Mouse (Mus musculus): Measurements from ENCODE around the gene Tsen15. TPM values are rescaled to one million over a fixed set of nuclear protein-coding genes. Genes with fewer than 3 reads are reported as not detected.
"Not testable (repeated sequence)": the region's sequence is repeated elsewhere in the genome, so short reads cannot be mapped to it uniquely, and the experiment has no call there.

The Tsen15 gene
- polyA plus RNA-seq, 1 experiment from 2014 or later = 42.3 TPM

- 0 out of 2 replicates have a peak, but pooled peaks cover 7% of the 10 kb centered on the region for H3K4me1 ChIP-seq
- 83% methylated on average over 4 of the region's 4 CpGs for WGBS
- no peaks in the 10 kb centered on the region for H3K27me3 ChIP-seq
- no peak for ATAC-seq (ENCODE audit: low FRiP score, low read depth)
- H3K9me3 ChIP-seq = peaks cover 8% of the 10 kb centered on the region; the same call in 1 of the 2 replicates
- H3K9ac ChIP-seq (replicated peaks) = no peak overlapping the region
- H3K4me2 ChIP-seq (replicated peaks) = no peak overlapping the region
- H3K27ac ChIP-seq (replicated peaks) = no peak overlapping the region
- H3K36me3 ChIP-seq = no peaks in the 10 kb centered on the region
- no peak overlapping the region for H3K4me3 ChIP-seq
Observed at GRCm38 (mm10) chr1:152409356-152409755, 22.9 kb upstream of the Tsen15 start.

DNA sequence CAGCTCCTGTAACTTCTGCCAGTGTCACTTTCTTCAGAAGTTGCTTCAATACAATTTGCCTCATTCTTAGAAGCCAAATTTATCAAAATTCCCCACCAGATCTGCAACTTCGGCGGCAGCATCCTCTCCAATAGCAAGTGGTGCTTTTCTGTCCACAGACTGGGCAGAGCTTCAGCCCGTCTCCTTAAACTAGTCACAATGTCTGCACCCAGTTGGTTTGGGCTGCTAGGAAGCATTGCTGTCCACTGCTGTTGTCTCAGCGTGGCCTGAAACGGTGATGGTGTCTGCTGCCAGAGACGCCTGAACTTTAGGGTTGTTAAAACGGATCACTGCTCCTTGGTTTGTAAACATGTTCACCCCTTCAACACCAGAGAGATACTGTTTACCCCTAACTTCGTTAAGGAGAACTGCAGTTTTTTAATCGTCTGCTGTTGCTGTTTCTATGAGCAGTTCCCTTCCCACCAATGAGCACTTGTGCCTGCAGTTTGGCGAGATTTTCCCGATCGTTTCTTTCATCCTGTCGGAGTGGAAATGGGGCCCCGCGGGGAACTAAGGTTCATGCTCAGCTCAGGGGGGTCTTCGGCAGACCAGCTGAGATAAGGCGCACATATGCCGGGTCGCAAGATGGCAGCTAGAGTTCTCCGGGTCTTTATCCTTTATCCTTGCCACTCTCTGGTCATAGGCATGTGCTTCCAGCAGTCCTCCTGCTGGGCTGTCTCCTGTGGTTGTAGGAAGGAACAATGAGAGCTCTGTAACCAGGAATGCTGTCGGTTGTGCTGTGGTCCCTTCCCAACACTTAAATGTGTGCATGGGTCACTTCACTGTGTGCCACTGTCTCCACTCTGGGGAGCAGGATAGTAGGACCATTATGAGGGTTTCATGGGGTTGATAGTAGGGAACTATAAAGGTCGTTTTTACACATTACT is 20.8 kb upstream of the Tsen15 start:
- no peak overlapping the region for H3K27ac ChIP-seq (replicated peaks)
- 0 out of 2 replicates have a peak, but pooled peaks cover 7% of the 10 kb centered on the region for H3K4me1 ChIP-seq
- no peaks in the 10 kb centered on the region for H3K36me3 ChIP-seq
- H3K27me3 ChIP-seq = no peaks in the 10 kb centered on the region
- H3K9ac ChIP-seq (replicated peaks) = no peak overlapping the region
- H3K9me3 ChIP-seq = peaks cover 3% of the 10 kb centered on the region; the same call in 1 of the 2 replicates
- WGBS = 53% methylated on average over 22 of the region's 22 CpGs
- peak overlapping the region; percentile 4 for H3K4me2 ChIP-seq (replicated peaks)
- no peak overlapping the region for H3K4me3 ChIP-seq
- no peak for ATAC-seq (ENCODE audit: low FRiP score, low read depth)

- no peak for ATAC-seq (ENCODE audit: low FRiP score, low read depth)
- H3K36me3 ChIP-seq = no peaks in the 10 kb centered on the region
- peaks cover 11% of the 10 kb centered on the region for H3K4me1 ChIP-seq
- peaks cover 27% of the 10 kb centered on the region for H3K27me3 ChIP-seq
- H3K9me3 ChIP-seq = no peaks in the 10 kb centered on the region
- peak overlapping the region; percentile 73; the same call in 1 of the 2 replicates for H3K9ac ChIP-seq (replicated peaks)
- H3K4me3 ChIP-seq = peak overlapping the region; percentile 67
- H3K4me2 ChIP-seq (replicated peaks) = peak overlapping the region; percentile 91
- H3K27ac ChIP-seq (replicated peaks) = no peak overlapping the region
- 16% methylated on average over 14 of the region's 14 CpGs for WGBS
Observed at GRCm38 (mm10) chr1:152400556-152401540, 14.4 kb upstream of the Tsen15 start.

DNA sequence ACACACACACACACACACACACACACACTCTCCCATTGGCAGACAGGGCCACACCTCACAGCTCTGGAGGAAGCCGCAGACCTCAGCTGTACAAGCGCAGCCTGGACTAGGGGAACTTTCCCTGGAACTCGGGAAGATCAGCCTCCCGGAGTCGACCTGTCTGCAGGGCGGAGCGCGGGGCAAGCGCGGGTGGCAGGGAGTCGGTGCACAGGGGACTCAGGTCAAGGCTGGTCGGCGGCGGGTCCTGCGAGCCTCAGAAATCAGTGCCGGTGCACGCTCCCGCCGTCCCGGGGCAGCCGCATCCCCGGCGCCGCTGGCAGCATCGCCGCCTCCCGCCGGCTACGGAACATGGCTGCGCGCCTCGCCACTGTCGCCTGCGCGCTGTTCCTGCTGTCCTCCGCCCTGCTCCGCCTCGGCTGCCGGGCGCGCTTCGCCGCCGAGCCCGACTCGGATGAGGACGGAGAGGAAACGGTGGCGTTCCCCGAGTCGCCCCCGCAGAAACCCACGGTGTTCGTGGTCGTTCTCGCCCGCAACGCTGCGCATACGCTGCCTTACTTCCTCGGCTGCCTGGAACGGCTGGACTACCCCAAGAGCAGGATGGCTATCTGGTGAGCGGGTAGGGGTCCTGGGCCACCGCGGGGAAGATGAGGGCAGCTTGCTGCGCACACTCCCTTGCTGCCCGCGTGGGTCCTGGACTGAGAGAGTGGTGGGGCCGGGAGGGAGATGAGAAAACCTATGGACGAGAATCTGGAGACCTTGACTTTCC is 13.5 kb upstream of the Tsen15 start, which contains the start of gene Colgalt2:
TSS of gene Colgalt2 (plus strand) at position 41 of the 766 bp plus-strand sequence.
- H3K27ac ChIP-seq (replicated peaks) = peak within 1 kb of the TSS; percentile 46; the same call in 1 of the 2 replicates
- no peaks in the 10 kb centered on the region for H3K9me3 ChIP-seq
- H3K4me3 ChIP-seq = peak within 1 kb of the TSS; percentile 67
- peak; percentile 89 for ATAC-seq (ENCODE audit: low FRiP score, low read depth)
- peaks cover 27% of the 10 kb centered on the region for H3K27me3 ChIP-seq
- peak within 1 kb of the TSS; percentile 73 for H3K9ac ChIP-seq (replicated peaks)
- under 1% methylated on average over 67 of the region's 70 CpGs for WGBS
- no peaks in the 10 kb centered on the region for H3K36me3 ChIP-seq
- peaks cover 11% of the 10 kb centered on the region for H3K4me1 ChIP-seq
- peak within 1 kb of the TSS; percentile 91 for H3K4me2 ChIP-seq (replicated peaks)

DNA sequence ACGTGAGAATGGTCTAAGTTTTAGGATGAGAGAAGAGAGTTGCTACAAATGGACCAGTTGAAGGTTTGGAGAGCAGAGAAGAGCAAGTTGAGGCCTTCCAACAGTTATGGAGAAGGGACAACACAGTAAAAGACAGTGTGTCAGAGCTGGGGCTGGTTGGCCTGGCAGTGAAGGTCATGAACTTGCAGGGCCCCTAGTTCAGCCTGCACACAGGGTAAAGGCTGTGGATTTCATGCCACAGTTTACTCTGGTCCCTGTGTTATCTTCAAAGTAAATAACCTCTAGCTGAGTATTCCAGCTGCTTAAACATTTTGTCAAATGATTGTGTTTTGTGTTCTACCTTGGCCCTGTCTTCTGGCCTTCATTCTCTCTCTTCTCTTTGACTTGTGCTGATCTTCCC is 12.2 kb upstream of the Tsen15 start:
- H3K4me1 ChIP-seq = peaks cover 11% of the 10 kb centered on the region
- no peak for ATAC-seq (ENCODE audit: low FRiP score, low read depth)
- H3K4me2 ChIP-seq (replicated peaks) = no peak overlapping the region
- H3K9ac ChIP-seq (replicated peaks) = no peak overlapping the region
- peaks cover 27% of the 10 kb centered on the region for H3K27me3 ChIP-seq
- WGBS = 46% methylated on average over 1 of the region's 1 CpGs
- H3K36me3 ChIP-seq = no peaks in the 10 kb centered on the region
- no peak overlapping the region for H3K27ac ChIP-seq (replicated peaks)
- H3K4me3 ChIP-seq = no peak overlapping the region
- H3K9me3 ChIP-seq = no peaks in the 10 kb centered on the region

- ATAC-seq (ENCODE audit: low FRiP score, low read depth) = no peak
- WGBS = 85% methylated on average over 4 of the region's 4 CpGs
Observed at GRCm38 (mm10) chr1:152394956-152395515, 8.5 kb upstream of the Tsen15 start.

DNA sequence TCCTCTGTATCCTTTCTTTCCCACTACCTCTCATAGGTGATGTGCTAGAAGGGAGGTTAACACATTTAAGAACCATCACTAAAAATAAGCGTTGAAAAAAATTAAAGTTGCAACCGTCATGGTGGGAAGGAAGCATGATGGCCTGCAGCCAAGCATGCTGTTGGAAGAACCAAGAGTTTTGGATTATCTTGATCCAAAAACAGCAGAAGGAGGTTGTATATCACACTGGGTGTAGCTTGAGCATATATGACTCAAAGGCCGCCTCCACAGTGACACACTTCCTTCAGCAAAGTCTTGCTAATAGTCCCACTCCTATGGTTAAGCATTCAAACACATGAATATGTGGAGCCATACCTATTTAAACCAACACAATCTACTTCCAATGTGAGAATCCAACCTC is 7.6 kb upstream of the Tsen15 start:
- Histone ChIP-seq H3K4me1 (no peaks in the 10 kb centered on the region), H3K27me3 (peaks cover 6% of the 10 kb centered on the region), H3K4me2 (replicated peaks) (no peak overlapping the region), H3K27ac (replicated peaks) (no peak overlapping the region), H3K9ac (replicated peaks) (no peak overlapping the region), H3K4me3 (no peak overlapping the region), H3K9me3 (no peaks in the 10 kb centered on the region), H3K36me3 (no peaks in the 10 kb centered on the region)
- 94% methylated on average over 3 of the region's 3 CpGs for WGBS
- no peak for ATAC-seq (ENCODE audit: low FRiP score, low read depth)

More at GRCm38 (mm10) chr1:152394956-152395515, 8.5 kb upstream of the Tsen15 start:
- H3K9me3 ChIP-seq = no peaks in the 10 kb centered on the region
- H3K9ac ChIP-seq (replicated peaks) = no peak overlapping the region
- H3K36me3 ChIP-seq = no peaks in the 10 kb centered on the region
- no peak overlapping the region for H3K4me3 ChIP-seq
- H3K27me3 ChIP-seq = peaks cover 11% of the 10 kb centered on the region
- no peak overlapping the region for H3K4me2 ChIP-seq (replicated peaks)
- no peak overlapping the region for H3K27ac ChIP-seq (replicated peaks)
- H3K4me1 ChIP-seq = 0 out of 2 replicates have a peak, but pooled peaks cover 3% of the 10 kb centered on the region

DNA sequence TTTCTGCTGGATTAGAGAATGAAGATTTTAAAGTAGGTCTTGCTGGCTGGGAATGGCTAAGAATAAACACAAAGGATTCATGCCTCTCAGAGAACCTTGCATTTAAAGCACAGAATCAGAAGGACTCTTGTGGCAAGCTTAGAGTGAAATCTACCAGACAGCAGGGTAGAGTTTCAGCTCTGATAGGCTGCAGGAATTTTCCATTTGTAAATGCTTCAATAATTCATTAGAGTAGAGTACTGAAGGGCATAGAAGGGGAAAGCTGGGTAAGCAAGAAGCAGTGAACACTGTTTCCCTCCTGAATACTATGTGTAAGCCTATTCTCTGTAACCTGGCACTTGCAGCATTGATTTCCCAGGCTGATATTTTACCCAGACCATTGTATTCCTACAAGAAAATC is 2.8 kb upstream of the Tsen15 start:
- Histone ChIP-seq H3K4me2 (replicated peaks) (no peak overlapping the region), H3K9ac (replicated peaks) (no peak overlapping the region), H3K36me3 (no peaks in the 10 kb centered on the region), H3K27ac (replicated peaks) (no peak overlapping the region), H3K4me3 (no peak overlapping the region), H3K27me3 (no peaks in the 10 kb centered on the region), H3K9me3 (no peaks in the 10 kb centered on the region), H3K4me1 (peaks cover 4% of the 10 kb centered on the region; the same call in 1 of the 2 replicates)
- no peak for ATAC-seq (ENCODE audit: low FRiP score, low read depth)

- Histone ChIP-seq H3K9ac (replicated peaks) (peak overlapping the region; percentile 79), H3K4me3 (peak overlapping the region; percentile 86), H3K4me2 (replicated peaks) (peak overlapping the region; percentile 81)
- H3K4me1 ChIP-seq; ATAC-seq (ENCODE audit: low FRiP score, low read depth); H3K36me3 ChIP-seq; H3K27ac ChIP-seq (replicated peaks); H3K9me3 ChIP-seq; H3K27me3 ChIP-seq: not testable (repeated sequence)
- WGBS = 39% methylated on average over 2 of the region's 4 CpGs
Observed at GRCm38 (mm10) chr1:152385693-152386092, 795 bp downstream of the Tsen15 start.

DNA sequence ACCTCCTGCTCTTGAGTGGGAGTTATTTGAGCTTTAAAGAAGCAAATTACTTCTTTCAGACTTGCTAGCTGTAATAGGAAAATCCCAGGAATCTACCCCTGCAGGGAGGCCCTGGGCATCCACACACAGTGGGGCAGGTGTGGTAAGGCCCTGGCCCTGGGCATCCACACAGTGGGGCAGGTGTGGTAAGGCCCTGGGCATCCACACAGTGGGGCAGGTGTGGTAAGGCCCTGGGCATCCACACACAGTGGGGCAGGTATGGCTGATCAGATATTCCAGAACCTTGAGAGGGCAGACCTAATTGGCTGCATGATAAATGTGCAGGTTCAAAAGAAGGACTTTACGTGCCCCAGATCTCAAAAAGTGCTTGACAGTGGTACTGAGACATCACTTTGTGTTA is 1.9 kb downstream of the Tsen15 start:
- no peaks in the 10 kb centered on the region for H3K9me3 ChIP-seq
- ATAC-seq (ENCODE audit: low FRiP score, low read depth) = no peak
- no peaks in the 10 kb centered on the region for H3K36me3 ChIP-seq
- no peaks in the 10 kb centered on the region for H3K27me3 ChIP-seq
- no peak overlapping the region for H3K27ac ChIP-seq (replicated peaks)
- 94% methylated on average over 1 of the region's 1 CpGs for WGBS
- no peak overlapping the region for H3K9ac ChIP-seq (replicated peaks)
- H3K4me2 ChIP-seq (replicated peaks) = no peak overlapping the region
- H3K4me3 ChIP-seq = no peak overlapping the region
- peaks cover 4% of the 10 kb centered on the region; the same call in 1 of the 2 replicates for H3K4me1 ChIP-seq

DNA sequence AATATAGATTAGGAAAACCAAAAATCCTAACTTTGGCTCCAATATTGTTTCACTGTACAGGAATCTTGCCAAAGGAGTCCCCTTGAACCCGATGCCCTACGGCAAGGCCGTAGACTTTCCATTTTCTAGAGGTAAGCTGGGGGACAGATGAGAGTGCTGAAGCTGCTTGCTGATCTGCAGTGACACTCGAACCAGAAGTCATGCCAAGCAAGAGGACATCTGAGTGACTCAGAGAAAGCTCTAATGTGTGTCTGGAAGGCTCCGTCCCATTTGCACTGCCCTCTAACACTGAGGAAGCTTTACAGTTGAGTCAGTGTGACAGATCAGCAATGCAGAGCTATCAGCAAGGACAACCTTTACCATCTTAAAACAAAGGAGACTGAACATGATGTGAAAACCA is 8.2 kb downstream of the Tsen15 start:
- no peak for ATAC-seq (ENCODE audit: low FRiP score, low read depth)
- 89% methylated on average over 5 of the region's 5 CpGs for WGBS

More for the DNA sequence above, 8.2 kb downstream of the Tsen15 start:
- Histone ChIP-seq H3K4me2 (replicated peaks) (no peak overlapping the region), H3K9ac (replicated peaks) (no peak overlapping the region), H3K9me3 (no peaks in the 10 kb centered on the region), H3K27ac (replicated peaks) (no peak overlapping the region), H3K4me1 (no peaks in the 10 kb centered on the region), H3K36me3 (no peaks in the 10 kb centered on the region), H3K4me3 (no peak overlapping the region), H3K27me3 (no peaks in the 10 kb centered on the region)
